Mouse (Mus musculus) c-Kit-positive CD71-negative TER-119-negative erythroid progenitor cells, embryonic 14.5 days (primary cell): ENCODE measurements around the gene Mafk.

Source experiments
- DNase-seq: peaks from one replicate; pipeline ENCODE4 v3.0.0-alpha.2; 2013; ENCODE audit warnings: low read depth

Mafk gene

DNA sequence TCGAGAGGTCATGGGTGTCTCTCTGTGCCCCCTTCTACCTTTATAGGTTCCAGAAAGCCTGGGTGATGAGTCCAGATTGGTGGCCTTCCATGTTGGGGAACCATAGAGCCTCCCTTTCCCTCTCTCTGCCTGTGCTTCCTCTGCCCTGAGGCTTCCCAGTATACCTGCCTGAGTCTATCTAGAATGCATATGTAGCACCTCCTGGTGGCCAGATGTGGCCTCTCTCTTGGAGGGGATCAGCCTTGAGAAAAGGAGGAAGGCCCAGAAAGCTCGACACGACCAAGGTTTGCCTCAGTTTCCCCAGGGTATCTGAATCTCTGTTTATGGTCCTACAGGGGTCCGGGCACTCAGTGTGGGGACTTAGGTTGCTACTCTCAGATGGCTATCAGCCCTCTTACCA lies 27.5 kb downstream of the Mafk start:
- no peak for DNase-seq

DNA sequence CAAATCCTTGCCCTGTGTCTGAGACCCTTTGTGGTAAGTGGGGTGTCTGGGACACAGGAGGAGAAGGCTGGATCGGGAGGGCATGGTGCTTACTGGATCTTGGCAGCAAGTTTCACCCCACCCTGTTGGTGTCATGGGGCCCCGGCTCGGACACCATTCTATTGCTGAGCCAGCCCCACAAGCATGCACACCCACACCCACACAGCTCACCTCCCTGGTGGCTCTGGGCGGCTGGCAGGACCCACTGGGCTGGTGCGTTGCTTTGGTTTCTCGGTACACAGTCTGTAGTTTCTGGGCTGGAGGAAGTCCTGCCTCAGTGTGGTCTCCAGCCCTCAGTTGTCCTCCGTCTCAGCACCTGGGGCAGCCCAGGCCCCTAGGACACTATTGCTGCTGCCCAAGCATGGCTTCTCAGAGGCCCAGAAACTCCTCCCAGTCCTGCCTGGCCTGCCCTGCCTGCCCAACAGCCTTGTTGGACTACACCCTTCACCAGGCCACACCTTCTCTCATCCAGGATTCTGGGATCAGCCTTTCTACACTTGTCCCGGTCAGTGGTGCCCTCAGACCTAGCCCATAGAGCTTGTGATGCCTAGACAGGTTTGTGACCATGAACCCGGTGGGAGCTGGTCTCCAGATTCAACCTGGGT lies 28.3 kb downstream of the Mafk start, which contains the start of gene Tmem184a:
Tmem184a (minus strand) TSS at position 380 of the 644 bp plus-strand sequence.
- DNase-seq = no peak

DNA sequence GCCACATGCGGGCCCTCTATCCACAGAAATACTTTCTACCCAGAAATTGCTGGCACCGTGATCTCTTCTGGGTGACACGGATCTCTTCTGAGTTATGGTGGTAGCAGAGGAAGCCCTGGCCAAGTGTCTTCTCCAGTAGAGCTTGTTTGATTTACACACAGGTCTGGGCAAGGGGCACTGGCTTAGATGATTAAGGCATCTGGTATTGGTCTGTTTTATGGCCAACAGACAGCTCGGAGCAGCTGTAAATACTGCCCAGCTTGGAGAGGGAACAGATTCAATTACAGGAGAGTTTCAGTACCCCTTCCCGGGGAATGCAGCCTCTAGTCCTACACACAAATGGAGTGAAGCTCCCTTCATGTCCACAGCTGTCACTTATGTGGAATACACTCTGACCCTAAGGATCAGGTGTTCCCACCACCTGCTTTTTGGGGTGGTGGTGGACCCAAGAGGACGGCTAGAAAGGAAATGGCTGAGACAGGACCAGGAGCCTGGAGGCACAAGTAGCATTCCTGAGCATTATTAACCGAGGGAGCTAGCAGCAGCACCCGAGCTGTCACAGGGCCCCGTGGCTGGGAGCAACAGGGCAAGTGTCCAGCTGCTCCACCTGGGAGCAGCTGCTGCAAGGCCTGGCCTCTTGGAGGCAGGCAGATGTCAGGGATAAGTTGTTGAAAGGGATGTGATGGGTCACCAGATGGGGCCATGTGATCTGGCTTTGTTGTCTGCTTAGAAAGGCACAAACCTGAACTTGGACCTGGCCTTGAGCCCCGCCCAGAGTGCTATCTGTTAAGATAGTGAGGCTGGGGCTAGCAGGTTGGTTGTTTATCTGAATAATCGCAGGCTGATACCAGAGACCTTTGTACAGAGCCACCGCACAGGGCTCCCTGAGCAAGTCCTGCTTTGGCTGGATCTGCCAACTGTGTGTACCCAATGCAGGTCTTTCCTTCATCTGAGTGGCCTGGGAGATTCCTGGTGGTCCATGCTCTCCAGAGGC lies 30.4 kb downstream of the Mafk start:
- DNase-seq = no peak

DNA sequence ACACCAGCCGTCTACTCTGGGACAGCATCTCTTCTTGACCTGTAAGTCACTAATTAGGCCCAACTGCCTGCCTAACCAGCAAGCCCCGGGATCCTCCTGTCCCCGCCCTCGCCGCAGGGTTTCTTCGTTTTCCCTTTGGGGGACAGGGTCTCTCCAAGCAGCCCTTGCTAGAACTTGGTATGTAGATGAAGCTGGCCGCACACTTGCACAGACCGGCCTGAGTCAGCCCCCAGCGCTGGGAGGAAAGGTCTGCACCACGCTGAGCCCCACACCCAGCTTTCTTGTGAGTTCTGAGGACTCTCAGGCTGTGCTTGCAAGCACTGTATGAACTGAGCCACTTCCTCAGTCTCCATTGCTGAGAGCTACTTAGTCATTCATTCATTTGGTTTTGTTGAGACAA lies 33.2 kb downstream of the Mafk start:
- DNase-seq = no peak

DNA sequence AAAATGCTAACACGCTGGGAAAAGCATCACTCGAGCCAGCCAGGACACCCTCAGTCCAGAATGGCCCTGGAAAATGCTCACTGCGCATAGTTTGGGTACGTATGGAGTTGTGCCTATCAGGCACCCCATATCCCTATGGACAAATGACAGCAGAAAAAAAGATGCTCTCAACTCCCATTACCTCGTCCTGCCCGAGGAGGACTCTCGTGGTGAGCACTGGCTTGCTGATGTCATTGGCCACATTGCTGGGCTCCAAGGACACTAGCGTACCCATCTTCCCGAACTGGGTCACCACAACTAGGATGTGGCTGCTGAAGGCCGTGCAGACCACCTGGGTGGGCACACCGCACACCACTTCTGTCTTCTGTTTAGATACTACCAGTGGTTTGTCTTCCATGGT lies 34.6 kb downstream of the Mafk start:
- DNase-seq = no peak

DNA sequence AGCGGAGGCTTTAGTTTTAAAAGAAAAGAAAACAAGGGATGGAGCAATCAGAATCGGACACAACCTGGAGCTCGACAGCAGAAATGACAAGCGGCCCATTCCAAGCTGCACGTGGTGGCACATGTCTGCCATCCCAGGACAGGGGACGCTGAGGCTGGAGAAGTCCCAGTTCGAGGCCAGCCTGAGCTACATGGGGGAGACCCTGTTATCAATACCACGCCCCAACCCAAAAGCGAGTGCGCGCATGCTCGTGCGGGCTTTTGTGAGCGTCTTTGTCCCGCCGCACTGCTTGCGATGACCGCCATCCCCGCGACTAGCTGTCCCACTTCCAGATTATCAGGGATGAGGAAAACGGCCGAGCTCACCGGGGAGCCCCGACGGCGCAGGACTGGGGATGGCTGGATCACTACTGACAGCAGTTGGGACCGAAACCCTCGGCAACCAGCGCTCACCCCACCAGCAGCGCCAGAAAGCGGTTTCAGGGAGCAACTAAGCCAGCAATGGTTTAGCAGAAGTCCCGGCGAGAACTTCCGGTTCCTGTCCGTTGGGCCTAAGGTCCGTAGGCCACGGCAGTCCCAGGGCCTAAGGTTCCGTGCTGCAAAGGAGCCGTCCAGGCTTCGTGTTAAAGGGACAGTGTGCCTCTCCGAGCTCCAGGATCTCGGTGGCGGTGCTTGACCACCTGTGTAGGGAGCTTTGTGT lies 35.2 kb downstream of the Mafk start, which contains the start of the genes Gm26938 and Psmg3:
Gm26938 (minus strand) TSS at position 51 of the 699 bp plus-strand sequence.
Psmg3 (minus strand) TSS at position 529 of the 699 bp plus-strand sequence.
- DNase-seq = peak; percentile 82

- no peak for DNase-seq
Observed at GRCm38 (mm10) chr5:139827593-139827992, 36.3 kb downstream of the Mafk start.

DNA sequence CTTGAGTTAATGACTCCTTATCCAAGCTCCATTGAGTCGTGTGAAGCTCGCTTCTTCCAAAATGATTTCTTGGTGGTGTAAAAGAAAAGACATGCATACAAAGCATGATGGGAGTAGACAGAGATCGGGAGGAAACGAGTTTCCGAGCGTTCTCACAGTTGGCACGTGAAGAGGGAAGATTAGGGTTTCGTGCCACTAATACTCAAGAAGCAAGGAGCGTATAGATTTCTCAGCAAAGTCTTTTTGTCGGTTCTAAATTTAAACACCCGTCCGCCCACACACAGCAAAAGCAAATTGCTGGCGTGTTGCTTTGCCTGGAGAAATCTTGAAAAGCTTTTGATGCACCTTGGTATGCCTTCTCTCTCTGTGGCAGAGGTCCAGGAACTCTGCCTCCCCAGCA lies 38.1 kb downstream of the Mafk start:
- DNase-seq = no peak

DNA sequence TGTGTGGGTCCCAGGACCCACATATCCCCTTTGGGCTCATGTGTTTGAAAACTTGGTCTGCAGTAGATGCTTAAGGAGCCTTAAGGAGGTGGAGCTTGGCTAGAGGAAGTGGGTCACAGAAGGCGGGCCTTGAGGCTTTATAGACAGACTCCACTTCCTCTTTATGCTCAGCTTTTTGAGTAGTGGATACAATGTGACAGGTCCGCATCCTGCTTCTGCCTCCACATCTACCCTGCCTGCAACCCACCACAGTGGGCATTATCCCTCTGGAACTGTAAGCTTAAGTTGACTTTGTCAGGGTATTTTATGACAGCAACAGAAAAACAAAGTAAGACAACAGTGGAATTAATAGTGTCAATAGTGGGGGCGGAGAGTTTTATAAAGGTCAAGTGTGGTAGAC lies 39.4 kb downstream of the Mafk start:
- peak; percentile 46 for DNase-seq

GRCm38 (mm10) chr5:139832125-139832524 lies 40.8 kb downstream of the Mafk start:
- DNase-seq = no peak

DNA sequence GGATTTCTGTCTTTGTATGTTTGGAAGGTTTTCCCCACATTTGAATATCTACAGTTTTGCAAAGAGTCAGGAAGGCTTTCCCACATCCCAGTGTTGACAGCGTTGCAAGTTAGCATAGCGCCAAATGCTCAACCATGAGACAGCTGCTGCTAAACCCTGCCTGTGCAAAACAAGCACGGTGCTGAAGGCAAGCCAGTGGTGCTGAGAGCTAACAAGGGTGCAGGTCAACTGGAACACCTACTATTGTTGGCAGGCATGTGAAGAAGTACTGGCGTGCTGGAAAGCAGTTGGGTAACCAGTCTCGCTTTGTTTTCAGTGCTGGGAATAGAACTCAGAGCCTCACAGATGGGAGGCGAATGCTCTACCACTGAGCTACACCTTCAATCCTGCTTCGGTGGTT lies 44.4 kb downstream of the Mafk start:
- DNase-seq = no peak

DNA sequence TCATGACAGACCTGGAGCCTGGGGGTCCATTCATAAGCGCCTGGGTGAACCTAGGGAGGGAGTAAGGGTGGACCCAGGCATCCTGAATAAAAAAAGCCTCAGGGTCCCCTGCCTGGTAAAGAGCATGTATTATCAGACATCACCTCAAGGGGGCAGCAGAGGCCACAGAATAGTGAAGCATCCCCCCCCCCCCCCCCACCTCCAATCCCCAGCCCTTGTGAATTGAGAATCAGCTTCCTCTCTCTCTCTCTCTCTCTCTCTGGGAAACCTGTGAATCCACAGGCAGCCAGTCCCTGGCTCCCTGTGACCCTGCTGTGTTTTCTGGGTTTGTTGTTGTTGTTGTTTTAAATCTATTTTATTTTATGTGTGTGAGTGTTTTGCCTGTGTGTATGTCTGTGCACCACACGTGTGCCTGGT lies 47.2 kb downstream of the Mafk start:
- DNase-seq = peak; percentile 54

DNA sequence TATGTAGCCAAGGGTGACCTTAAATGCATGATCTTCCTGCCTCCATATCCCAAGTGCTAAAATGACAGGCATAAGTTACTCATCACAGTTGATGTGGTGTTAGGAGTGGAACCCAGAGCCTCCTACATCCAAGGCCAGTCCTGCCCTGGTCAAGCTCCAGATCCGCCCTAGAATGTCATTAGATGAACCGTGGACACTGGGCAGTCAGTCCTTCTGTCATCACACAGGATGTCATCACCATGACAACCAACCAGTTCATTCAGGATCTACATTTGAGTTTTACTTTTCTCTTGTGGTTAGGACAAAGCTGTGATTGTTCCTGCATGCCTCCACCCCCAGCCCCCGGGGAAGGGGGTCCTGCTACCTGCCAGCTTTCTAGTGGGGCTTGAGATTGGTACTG lies 47.8 kb downstream of the Mafk start:
- no peak for DNase-seq

- no peak for DNase-seq
Observed at GRCm38 (mm10) chr5:139849626-139850320, 58.5 kb downstream of the Mafk start.
